Mouse (Mus musculus) common myeloid progenitor, adult 5-6 weeks (primary cell): Measurements from ENCODE around the gene Elp6. TPM values are rescaled to one million over a fixed set of nuclear protein-coding genes. Genes with fewer than 3 reads are reported as not detected.
"Not testable (repeated sequence)": the region's sequence is repeated elsewhere in the genome, so short reads cannot be mapped to it uniquely, and the experiment has no call there.

Experiments used
- ATAC-seq: replicated peaks from 2 replicates; pipeline ENCODE4 v1.8.0; 2016; ENCODE audit warnings: low read depth, mild to moderate bottlenecking, moderate TSS enrichment, inconsistent platforms; ENCODE audit not compliant: poor library complexity, severe bottlenecking
- total RNA-seq: library from RNA; stranded (forward); fragments of 200-1000, 187-1606 nt; gene quantifications from 2 replicates; pipeline ENCODE4 v1.2.3, GENCODE M21; 2017

The Elp6 gene
- total RNA-seq, 1 experiment from 2014 or later = 3.8 TPM

DNA sequence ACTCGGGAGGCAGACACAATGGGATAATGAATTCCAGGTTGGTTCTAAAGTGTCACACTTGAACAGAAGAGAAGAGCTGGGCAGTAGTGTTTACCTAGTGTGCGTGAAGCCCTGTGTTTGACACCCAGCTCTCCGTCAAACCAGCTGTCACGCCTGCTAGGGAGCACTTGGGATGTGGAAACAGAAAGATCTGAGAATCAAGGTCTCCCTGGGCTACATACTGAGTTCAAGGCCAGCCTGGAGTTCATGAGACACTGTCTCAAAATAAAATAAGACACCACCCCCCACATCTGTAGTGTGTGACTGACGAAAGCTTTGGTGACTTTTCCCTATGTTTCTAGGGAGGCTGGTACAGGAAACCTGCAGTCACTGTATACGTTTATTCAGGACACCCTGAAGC lies 10.4 kb downstream of the Elp6 start:
- no peak for ATAC-seq

DNA sequence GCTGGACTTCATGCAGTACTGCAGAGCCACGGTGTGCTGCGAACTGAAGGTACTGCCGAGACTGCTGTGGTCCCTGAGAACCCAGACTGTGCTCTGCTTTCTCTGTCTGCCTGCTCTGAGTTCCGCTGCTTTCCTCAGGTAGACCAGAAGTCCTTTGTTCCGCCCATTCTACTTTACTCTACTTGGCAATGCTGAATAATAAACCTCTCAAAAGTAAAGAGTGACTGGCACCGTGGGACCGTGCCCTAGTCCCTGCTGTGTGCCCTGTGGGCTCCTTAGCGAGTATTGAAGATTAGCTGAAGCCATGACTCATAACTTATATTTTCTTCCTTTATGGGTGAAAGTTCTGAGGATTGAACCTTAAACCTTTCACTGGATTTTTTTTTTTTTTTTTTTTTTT lies 10.9 kb downstream of the Elp6 start:
- ATAC-seq = no peak

DNA sequence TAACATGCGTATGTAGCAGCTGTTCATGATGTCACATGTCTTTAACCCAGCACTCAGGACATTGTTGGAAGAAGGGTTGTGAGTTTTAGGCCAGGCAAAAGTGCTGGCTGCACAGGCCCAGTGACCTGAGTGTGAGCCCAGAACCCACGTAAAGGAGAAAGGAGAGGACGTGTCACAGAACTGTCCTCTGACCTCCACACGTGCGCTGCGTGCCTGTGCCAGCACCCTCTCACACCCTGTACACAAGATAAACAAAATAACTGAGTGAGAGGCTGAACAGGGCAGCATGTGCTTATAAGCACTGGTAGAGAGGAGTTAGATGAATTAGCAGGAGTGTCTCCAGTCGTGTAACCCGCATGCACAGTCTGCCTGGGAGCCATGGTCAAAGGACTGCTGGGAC lies 11.5 kb downstream of the Elp6 start:
- ATAC-seq = no peak

DNA sequence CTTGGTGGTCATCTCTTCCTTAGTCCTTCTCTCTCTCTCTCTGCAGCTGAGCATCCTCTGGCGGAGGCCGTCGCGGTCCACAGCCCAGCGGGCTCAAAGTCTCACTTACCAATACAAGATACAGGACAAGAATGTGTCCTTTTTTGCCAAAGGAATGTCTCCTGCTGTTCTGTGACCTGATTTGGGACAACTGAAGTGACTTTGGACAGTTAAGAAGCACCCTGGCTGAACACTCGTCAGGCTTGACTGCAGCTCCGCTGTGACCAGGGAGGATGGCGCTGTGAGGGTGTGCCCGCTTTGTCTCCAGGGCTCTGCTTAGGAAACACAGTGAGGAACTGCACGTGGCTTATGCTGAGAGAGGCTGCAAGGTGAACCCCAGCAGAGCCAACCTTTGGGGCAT lies 15.8 kb downstream of the Elp6 start:
- no peak for ATAC-seq

DNA sequence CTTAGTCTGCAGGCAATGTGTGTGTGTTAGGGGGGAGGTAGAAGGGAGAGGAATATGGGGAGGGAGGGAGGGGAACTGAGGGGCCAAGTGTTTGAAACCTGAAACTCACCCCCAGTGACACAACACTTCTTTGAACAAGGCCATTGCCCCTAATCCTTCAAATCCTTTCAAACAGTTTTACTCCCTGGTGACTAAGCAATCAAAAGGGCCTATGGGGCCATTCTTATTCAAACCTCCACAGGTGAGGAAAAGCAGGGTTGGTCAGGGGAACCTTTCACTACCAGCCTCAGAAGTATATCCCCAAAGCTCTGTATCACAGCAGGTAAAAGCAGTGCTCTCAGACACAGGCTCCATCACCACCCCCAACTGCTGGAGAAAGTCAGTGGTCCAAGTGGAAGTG lies 18.0 kb downstream of the Elp6 start:
- no peak for ATAC-seq

DNA sequence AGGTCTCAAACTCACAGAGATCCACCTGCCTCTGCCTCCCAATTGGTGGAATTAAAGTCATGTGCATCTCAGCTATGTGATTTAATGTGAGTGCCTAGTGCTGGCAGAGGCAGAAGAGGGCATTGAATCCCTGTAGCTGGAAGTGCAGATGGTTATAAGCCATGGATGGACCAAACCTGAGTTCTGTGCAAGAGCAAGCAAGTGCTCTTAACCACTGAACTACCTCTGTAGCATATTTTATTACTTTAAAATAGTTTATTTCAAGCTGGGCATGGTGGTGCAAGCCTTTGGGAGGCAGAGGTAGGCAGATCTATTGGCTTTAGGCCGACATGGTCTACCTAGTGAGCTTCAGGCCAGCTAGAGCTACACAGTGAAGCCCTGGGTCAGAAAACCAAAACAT lies 19.2 kb downstream of the Elp6 start:
- no peak for ATAC-seq

DNA sequence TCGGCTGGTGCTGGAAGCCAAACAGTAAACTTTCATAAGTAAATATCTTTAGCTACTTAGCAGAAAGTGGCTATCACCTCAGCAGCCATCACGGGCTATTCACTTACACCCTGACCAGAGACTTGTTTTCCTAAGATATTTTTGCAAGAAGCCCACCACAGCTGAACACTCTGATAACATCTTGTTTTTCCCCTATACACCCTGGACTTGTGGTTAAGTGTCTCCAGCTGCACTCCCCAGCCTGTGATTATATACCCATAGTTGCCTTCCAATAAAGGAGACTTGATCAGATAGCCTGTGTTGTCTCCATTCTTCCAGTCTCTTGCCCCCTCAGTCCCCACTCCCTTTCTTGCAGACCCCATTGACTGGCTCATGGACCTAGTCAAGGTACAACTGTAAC lies 23.2 kb downstream of the Elp6 start:
- no peak for ATAC-seq

DNA sequence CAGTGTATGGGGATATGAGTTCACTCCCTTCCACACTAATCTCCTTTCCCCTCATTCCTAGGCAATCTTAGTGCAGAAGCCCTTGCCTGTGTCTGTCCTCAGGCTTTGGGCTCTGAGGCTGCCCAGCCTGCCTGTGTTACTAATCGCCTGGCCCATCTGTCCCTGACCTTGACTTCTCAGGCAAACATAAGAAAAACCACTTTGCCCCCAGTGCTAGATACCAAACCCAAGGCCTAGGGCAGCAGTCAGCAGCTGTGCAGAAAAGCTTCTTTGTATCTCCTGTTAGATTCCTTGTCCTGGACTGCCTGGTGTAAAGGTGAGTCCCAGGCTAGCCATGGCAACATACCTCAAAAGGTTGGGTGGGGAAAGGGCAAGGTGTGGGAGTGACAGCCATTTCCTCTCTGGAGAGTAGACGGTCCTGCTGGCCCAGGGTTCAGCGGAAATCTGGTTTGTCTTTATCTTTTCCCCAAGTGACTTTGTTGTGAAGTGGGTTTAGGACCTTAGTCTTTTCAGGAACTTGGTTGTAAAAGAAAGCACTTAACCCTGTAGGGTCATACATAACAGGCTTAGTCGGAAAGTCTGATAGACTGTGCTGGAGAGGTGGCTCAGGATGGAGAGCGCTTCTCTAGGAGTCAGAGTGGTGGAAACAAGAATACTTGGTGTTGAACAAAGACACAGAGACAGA lies 24.1 kb downstream of the Elp6 start:
- peak; percentile 16 for ATAC-seq

DNA sequence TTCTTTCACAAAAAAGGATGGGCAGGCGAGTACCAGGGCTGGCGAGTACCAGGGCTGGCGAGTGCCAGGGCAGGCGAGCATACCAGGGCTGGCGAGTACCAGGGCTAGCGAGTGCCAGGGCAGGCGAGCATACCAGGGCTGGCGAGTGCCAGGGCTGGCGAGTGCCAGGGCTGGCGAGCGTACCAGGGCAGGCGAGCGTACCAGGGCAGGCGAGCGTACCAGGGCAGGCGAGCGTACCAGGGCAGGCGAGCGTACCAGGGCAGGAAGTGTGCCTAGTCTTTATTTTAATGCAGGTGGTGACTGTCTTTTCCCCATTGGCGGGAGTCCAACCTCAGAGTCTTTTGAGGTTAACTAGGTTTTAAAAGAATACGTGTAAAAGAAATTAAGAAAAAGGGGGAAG lies 24.7 kb downstream of the Elp6 start:
- peak; percentile 40; the same call in 1 of the 2 replicates for ATAC-seq

DNA sequence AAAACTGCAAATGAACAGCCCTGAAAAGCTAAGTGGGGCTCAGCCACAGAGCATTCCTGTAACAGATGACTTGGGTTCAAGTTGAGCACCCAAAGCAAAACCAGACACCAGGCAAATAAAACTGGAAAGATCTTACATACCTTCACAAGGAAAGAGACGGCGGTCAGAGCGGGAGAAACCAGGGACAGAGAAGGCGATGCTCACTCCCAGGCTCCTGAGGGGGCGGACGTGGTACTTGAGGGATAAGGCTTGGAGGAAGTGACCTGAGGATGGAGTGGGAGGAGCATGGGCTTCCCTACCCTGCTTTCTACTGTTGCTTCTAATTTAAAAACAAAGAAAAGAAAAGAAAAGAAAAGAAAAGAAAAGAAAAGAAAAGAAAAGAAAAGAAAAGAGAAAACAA lies 25.4 kb downstream of the Elp6 start:
- 0 out of 2 replicates have a peak, but pooled peaks have one; percentile 31 for ATAC-seq

DNA sequence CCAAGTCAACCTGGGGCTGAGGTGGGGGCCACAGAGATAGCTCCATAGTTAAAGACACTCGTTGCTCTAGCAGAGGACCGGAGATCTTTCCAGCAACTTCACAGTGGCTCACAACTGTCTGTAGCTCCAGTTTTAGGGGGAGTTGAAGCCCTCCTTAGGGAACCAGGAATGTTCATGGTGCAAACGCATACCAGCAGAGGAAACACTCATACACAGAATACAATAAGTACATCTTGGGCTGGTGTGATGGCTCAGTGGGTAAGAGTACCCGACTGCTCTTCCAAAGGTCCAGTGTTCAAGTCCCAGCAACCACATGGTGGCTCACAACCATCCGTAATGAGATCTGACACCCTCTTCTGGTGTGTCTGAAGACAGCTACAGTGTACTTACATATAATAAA lies 25.9 kb downstream of the Elp6 start:
- not testable (repeated sequence) for ATAC-seq

DNA sequence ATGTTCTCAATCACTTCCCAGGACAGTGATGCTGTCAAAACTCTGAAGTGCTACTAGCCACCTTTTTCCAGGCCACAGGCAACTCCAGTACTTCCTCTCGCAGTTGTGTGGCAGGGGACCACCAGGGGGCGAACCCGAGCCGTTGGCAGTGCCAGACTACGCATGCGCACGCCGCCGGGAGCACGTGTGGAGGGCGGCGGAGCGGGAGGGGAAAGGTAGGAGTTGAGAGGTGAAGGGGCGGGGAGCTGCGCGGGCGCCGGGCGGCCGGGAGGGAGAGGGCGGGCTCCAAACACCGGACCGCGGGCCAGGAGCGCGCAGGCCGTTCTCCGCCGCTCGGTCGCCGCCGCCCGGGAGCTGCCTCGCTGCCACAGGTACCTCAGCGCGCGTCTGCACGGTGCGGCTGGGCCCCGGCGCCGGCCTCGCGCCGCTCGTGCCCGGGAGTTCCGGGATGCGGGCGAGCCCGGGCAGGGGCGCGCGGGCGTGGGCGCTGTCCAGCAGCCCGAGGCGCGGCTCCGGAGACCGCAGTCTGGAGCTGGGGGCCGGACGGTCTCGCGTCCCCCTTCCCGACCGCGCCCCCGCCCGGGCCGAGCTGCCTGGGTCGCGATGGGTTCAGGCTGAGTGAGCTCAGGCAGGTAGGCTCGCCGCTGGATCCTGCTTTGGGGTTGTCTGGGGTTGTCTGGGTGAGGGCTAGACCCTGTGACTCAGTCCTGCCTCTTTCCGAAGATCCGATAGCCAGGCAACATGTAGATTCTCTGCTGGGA lies 28.3 kb downstream of the Elp6 start, which contains the start of gene Scap:
Gene Scap, plus strand, starts transcription at position 154 of the 761 bp plus-strand sequence.
- peak; percentile 84 for ATAC-seq

DNA sequence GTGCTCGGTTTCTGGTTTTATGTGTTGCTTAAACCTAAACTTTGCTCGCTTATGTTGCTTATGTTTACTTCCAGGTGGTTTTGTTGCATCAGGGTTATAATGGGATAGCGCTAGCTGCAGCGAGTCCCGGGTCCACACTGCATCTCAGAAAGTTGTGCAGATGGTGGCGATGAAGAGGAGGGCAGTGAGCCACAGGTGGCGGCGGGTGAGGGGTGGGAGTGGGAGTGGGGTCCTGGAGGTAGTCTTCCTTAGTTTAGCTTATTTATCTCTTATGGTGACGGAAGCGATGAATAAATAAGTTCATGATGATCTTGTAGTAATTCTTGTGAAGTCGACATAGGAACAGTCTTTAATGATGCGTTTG lies 28.9 kb downstream of the Elp6 start:
- ATAC-seq = no peak

DNA sequence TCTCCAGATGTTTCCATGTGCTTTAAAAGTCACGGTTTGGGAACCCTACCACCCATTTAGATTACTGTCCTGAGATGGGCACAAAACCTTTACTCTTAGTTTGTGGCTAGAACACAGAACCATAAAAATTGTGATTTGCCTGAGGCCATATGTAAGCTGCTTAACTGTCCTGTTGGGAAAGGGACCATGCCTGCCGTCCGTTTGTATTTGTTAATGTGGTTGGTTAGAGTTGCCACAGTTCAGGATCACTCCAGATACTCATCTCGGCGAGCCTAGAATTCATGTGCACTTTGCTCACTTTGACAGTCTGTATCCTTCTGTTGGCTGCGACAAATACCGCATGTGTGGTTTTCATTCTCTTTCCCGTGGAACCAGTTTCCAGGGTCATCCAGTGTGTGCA lies 29.9 kb downstream of the Elp6 start:
- no peak for ATAC-seq

DNA sequence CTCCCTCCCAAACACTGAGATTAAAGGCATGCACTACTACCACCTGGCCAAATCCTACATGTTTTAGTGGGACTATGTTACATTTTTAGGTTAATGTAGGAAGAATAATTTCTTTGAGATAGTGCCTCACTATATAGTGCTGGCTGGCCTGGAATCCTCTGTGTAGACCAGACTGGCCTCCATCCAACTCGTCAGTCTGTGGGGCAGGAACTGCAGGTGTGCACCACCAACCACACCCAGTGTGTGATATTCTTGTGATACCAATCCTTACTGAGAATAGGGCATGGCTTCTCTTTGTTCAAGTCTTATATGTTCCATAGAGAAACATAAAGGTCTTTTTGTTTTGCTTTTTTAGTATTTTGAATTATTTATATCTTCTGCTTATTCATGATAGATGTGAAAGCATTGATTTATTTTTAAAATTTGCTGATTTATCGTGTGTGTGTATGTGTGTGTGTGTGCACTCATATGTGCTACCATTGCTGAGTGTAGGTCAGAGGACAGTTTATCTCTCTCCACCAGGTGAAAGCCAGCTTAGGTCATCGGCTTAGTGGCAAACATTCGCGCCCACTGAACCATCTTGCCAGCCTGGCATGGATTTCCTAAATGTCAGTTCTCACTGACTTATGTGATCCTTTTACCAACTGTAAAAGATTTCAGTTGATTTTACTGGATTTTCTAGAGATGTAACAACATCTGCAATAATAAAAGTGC lies 35.2 kb downstream of the Elp6 start:
- no peak for ATAC-seq

DNA sequence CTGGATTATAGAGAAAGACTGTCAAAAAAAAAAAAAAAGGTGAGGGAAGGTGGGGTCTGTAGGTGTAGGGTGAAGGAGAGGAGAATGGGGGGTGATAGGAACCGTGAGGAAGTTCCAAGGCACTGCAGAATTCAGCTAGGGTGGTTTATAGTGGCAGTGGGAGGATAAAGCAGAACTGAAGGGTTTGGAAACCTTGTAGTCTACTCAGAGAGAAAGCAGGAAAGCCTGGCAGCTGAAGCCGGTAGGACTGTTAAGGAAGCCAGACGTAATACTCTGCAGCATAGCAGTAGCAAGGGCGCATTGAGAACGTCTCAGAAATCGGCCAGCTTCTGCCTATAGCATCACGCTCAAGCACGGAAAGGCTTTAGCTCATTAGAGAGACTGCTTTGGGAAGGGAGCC lies 37.0 kb downstream of the Elp6 start:
- 0 out of 2 replicates have a peak, but pooled peaks have one; percentile 32 for ATAC-seq

DNA sequence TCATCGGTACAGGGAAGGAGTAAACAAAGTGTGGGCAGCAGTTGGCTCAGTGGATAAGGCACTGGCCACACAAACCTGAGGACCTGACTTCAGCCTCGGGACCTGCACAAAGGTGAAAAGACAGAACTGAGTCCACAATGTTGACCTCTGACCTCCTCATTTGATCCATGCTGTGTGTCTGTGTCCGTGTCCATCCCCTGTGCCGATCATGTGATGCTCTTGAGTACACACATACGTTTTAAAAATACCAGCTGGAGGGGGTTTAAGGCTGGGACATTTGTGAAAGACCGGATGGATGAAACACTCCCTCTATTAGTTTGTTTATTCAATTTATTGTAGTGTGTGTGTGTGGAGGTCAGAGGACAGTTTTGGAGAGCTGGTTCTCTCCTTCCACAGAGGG lies 38.8 kb downstream of the Elp6 start:
- ATAC-seq = no peak

DNA sequence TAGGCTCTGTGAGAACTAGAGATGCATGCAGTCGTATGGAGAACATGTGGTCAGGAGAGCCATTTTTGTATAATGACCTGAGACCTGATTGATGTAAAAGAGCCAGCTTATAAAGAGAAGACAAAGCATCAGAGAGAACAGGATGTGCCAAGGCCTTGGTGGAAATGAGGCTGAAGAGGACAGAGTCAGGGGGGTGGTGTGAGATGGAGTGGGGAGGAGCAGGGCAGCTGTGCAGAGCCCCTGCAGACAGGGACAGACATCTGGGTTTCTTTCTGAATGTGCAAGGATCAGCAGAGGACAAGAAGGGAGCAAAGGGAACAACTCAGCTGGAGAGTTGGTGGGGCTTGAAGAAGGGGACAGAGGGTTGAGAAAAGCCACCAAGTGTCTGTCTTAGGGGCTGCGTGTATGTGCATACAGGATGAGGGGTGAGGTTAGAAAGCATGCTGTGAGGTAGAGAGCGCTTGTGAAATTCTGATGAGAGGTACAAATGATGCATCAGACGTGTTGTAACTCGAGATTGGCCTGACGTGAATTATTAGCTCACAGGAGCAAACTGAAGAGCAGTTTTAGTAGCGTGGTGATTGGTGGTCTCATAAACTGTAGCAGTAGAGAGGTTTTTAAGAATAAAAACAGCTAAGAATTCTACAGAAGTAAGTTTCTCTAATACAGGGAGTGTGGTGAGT lies 40.2 kb downstream of the Elp6 start:
- ATAC-seq = no peak

DNA sequence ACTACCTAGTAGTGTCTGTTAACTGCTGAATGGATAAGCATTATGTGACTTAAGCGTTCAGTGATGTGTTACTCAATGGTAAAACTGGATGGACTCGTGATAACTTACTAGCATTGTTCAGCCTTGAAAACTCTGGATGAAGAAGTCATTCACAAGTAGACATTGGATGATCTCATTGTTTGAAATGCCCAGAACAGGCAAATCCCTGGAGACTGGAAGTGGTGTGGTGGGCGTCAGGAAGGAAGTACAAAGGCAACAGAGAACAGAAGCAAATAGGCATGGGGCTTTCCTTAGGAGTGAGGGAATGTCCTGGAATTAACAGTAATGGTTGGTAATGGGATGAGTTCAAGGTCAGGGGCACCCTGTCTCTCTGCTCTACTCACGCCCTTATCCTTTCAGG lies 43.9 kb downstream of the Elp6 start:
- no peak for ATAC-seq

DNA sequence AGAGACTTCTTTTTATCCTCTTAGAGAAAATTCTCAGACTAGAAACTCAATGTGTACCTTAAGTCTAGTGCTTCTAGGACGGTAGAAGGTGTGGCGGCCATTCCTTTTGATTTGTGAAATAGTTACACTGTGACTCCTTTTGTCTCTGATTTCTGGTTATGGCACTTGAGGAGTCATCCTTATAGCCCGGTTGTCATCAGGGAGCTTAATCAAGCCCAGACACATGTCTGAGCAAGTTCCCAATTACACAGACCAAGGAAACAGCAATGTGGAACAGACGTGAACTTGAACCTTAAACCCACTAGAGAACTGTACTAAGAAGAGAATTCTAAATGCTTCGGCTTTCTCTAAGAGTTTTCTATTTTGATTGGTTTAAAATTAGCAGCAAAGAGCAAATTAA lies 45.2 kb downstream of the Elp6 start:
- ATAC-seq = no peak

DNA sequence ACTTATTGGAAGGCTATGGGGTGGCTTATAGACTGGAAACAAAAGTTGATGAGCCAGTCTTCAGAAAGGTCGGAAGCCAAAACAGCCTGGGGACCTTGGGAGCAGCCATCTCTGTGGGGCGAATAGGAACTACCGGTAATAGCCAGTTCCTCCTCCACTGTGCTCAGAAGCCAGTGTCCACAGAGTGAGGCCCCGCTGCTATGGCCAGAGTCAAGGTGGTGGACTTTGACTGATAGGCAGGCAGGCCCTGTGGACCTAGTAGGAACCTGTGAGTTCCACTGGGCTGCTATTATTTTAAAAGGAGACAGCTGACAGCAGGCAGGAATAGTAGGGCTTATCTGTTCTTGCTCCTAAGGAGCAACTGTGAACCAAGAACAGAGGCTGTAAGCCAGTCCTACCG lies 45.6 kb downstream of the Elp6 start:
- ATAC-seq = no peak
